Mouse (Mus musculus) intestine, embryonic 15.5 days (tissue): ENCODE data around the gene Jph3. TPM values are rescaled to one million over a fixed set of nuclear protein-coding genes. Genes with fewer than 3 reads are reported as not detected.
A peak's percentile ranks its signal among the peaks of the same experiment; 100 is the strongest.

Source experiments
- ATAC-seq: fragments of 200-750 bp; cut with Nextera tagmentation; 2 replicates; pipeline ENCODE4 v1.8.0; 2017; ENCODE audit warnings: moderate TSS enrichment, moderate library complexity
- H3K27ac ChIP-seq: fragments of 300-500 bp; sonication (generic); 2 replicates; pipeline ENCODE4 v1.5.1; 2015; ENCODE audit warnings: mild to moderate bottlenecking, inconsistent platforms
- H3K27me3 ChIP-seq: fragments of 300-500 bp; sonication (generic); replicated peaks from 2 replicates; pipeline ENCODE4 v1.6.1; 2015; ENCODE audit warnings: inconsistent platforms
- H3K36me3 ChIP-seq: fragments of 300-500 bp; sonication (generic); 2 replicates; pipeline ENCODE4 v1.6.1; 2015; ENCODE audit warnings: inconsistent platforms
- H3K4me1 ChIP-seq: fragments of 300-500 bp; sonication (generic); replicated peaks from 2 replicates; pipeline ENCODE4 v1.6.1; 2015; ENCODE audit warnings: inconsistent platforms
- H3K4me2 ChIP-seq: fragments of 300-500 bp; sonication (generic); replicated peaks from 2 replicates; pipeline ENCODE4 v1.6.1; 2015; ENCODE audit warnings: mild to moderate bottlenecking, inconsistent platforms
- H3K4me3 ChIP-seq: fragments of 300-500 bp; sonication (generic); replicated peaks from 2 replicates; pipeline ENCODE4 v1.5.1; 2015; ENCODE audit warnings: inconsistent platforms
- H3K9ac ChIP-seq: fragments of 300-500 bp; sonication (generic); 2 replicates; pipeline ENCODE4 v1.6.1; 2015; ENCODE audit warnings: inconsistent platforms
- H3K9me3 ChIP-seq: fragments of 300-500 bp; sonication (generic); 2 replicates; pipeline ENCODE4 v1.6.1; 2016; ENCODE audit warnings: inconsistent platforms
- WGBS: fragments of 180-500 bp; shearing (Covaris S2); methylation state at CpG from one replicate; pipeline ENCODE4 v1.1.7; 2015; 5-methylcytosine and 5-hydroxymethylcytosine counted together
- polyA plus RNA-seq: library from polyadenylated mRNA; unstranded; fragments of >200 nt; fragmentation: Nextera tagmentation; extraction: Ambion mirVana; gene quantifications from 2 replicates; pipeline ENCODE4 v1.2.1, GENCODE M21; 2015

Gene Jph3
- polyA plus RNA-seq, 1 experiment from 2014 or later: 4.5 TPM

GRCm38 (mm10) chr8:121731060-121731459 is 1.6 kb downstream of the Jph3 start:
- WGBS: 2% methylated on average over 11 of the region's 11 CpGs
- no peak for ATAC-seq
- Histone ChIP-seq H3K4me2 (peak overlapping the region; percentile 87), H3K36me3 (no peaks in the 10 kb centered on the region), H3K4me1 (peaks cover 11% of the 10 kb centered on the region; the same call in 1 of the 2 replicates), H3K27ac (no peak overlapping the region), H3K9ac (no peak overlapping the region), H3K27me3 (peaks cover 68% of the 10 kb centered on the region), H3K4me3 (peak overlapping the region; percentile 46), H3K9me3 (no peaks in the 10 kb centered on the region)

GRCm38 (mm10) chr8:121731471-121732333 is 2.3 kb downstream of the Jph3 start:
- ATAC-seq: no peak
- no peak overlapping the region for H3K9ac ChIP-seq
- H3K4me3 ChIP-seq: 0 out of 2 replicates have a peak overlapping the region, but pooled peaks have one; percentile 46
- H3K4me1 ChIP-seq: peaks cover 11% of the 10 kb centered on the region; the same call in 1 of the 2 replicates
- H3K4me2 ChIP-seq: peak overlapping the region; percentile 87
- H3K27ac ChIP-seq: no peak overlapping the region
- no peaks in the 10 kb centered on the region for H3K36me3 ChIP-seq
- WGBS: 6% methylated on average over 26 of the region's 26 CpGs
- H3K9me3 ChIP-seq: no peaks in the 10 kb centered on the region
- peaks cover 66% of the 10 kb centered on the region for H3K27me3 ChIP-seq

GRCm38 (mm10) chr8:121732334-121732665 is 2.9 kb downstream of the Jph3 start:
- 58% methylated on average over 4 of the region's 4 CpGs for WGBS
- Histone ChIP-seq H3K27ac (no peak overlapping the region), H3K9me3 (no peaks in the 10 kb centered on the region), H3K27me3 (peaks cover 66% of the 10 kb centered on the region), H3K4me2 (no peak overlapping the region), H3K4me3 (no peak overlapping the region), H3K9ac (no peak overlapping the region), H3K4me1 (peaks cover 11% of the 10 kb centered on the region; the same call in 1 of the 2 replicates), H3K36me3 (no peaks in the 10 kb centered on the region)
- ATAC-seq: no peak

DNA sequence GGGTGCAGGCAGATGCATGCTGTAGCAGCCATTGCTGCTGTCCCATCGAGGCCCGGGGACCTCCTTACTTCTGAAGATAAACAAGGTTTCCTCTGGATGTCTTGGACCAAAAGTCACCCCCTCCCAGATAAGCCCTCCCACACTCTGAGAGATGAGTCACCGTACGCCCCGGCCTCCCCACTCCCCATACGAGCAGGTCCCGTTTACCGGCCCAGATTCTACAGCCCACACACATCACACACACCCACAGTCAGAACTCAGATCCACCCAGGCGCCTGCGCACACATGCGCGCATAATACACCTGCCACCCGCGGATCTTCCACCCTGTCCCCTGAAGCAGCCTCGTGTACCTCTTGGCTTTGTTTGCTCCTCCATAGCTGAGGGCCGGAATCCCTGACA is 4.8 kb downstream of the Jph3 start:
- Histone ChIP-seq H3K4me1 (peaks cover 11% of the 10 kb centered on the region; the same call in 1 of the 2 replicates), H3K9ac (no peak overlapping the region), H3K27ac (no peak overlapping the region), H3K27me3 (peaks cover 53% of the 10 kb centered on the region), H3K4me2 (no peak overlapping the region), H3K36me3 (no peaks in the 10 kb centered on the region), H3K9me3 (no peaks in the 10 kb centered on the region), H3K4me3 (no peak overlapping the region)
- no peak for ATAC-seq
- WGBS: 87% methylated on average over 16 of the region's 16 CpGs

DNA sequence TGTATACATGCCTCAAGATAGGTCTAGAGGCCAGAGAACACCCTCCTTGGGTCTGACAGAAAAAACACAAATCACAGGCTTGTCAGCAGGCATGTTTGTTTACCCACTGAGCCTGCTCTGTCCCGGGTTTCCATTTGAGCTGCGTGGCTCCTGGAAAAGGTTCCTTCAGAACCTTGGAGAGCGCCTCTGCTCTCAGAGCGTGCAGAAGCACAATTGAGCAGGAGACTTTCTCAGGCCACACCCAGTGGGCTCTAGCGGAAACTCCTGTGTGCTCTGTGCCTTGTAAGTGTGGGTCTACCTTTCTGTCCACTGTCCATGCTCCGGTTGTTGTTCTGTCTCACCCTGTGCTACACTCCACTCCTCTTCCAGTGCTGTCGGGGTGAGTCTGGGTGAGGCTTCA is 6.8 kb downstream of the Jph3 start:
- H3K9ac ChIP-seq: no peak overlapping the region
- WGBS: 14% methylated on average over 7 of the region's 7 CpGs
- no peak for ATAC-seq
- H3K27me3 ChIP-seq: peaks cover 33% of the 10 kb centered on the region
- H3K4me3 ChIP-seq: no peak overlapping the region
- H3K9me3 ChIP-seq: no peaks in the 10 kb centered on the region
- no peaks in the 10 kb centered on the region for H3K4me1 ChIP-seq
- H3K27ac ChIP-seq: no peak overlapping the region
- H3K36me3 ChIP-seq: no peaks in the 10 kb centered on the region
- no peak overlapping the region for H3K4me2 ChIP-seq

DNA sequence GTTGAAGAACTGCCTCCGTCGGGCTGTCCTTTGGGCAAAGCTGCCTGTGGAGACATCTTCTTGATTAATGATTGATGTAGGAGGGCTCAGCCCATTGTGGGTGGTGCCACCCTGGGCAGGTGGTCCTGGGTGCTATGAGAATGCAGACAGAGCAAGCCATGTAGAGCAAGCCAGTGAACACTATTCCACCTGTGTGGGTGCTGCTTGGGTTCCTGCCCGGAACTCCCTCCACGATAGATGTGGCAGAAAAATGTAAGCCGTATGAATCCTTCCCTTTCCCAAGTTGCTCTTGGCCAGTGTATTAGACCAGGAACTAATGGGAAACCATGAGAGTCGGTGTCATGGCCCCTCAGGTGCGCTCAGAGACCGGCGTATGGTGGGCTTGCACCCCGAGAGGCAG is 11.3 kb downstream of the Jph3 start:
- Histone ChIP-seq H3K27me3 (peaks cover 4% of the 10 kb centered on the region; the same call in 1 of the 2 replicates), H3K36me3 (no peaks in the 10 kb centered on the region), H3K4me2 (no peak overlapping the region), H3K4me3 (no peak overlapping the region), H3K9ac (no peak overlapping the region), H3K4me1 (no peaks in the 10 kb centered on the region), H3K27ac (no peak overlapping the region), H3K9me3 (no peaks in the 10 kb centered on the region)
- 86% methylated on average over 10 of the region's 10 CpGs for WGBS
- ATAC-seq: no peak

DNA sequence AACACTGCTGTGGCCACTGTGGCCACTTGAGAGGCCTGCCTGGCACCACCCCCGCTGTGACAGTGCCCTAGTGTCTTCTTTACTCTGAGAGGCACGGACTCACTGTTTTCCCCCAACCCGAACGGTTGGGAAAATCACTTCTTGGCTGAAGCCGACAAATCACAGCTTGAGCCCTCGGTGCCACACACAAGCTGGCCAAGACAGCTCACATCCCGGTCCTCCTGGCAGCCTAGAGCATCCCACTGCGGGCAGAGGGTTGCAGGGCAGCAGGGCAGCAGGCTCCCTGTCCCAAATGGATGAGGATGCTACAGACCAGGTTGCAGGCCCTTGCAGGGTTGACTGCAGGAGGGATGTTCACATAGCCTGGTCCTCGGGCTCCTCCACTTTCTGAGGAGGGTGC is 20.1 kb downstream of the Jph3 start:
- no peak for ATAC-seq
- no peak overlapping the region for H3K4me3 ChIP-seq
- 79% methylated on average over 9 of the region's 9 CpGs for WGBS

GRCm38 (mm10) chr8:121750512-121750911 is 21.1 kb downstream of the Jph3 start:
- H3K27ac ChIP-seq: no peak overlapping the region
- H3K4me1 ChIP-seq: no peaks in the 10 kb centered on the region
- peaks cover 18% of the 10 kb centered on the region for H3K27me3 ChIP-seq
- H3K4me3 ChIP-seq: no peak overlapping the region
- H3K9me3 ChIP-seq: no peaks in the 10 kb centered on the region
- WGBS: 40% methylated on average over 3 of the region's 3 CpGs
- no peak overlapping the region for H3K9ac ChIP-seq
- ATAC-seq: no peak
- H3K4me2 ChIP-seq: no peak overlapping the region
- no peaks in the 10 kb centered on the region for H3K36me3 ChIP-seq

More for the DNA sequence above, 20.1 kb downstream of the Jph3 start:
- H3K27me3 ChIP-seq: peaks cover 18% of the 10 kb centered on the region
- no peaks in the 10 kb centered on the region for H3K9me3 ChIP-seq
- H3K4me1 ChIP-seq: no peaks in the 10 kb centered on the region
- no peaks in the 10 kb centered on the region for H3K36me3 ChIP-seq
- no peak overlapping the region for H3K9ac ChIP-seq
- no peak overlapping the region for H3K27ac ChIP-seq
- H3K4me2 ChIP-seq: no peak overlapping the region

- 34% methylated on average over 3 of the region's 3 CpGs for WGBS
- ATAC-seq: no peak
- H3K27me3 ChIP-seq: peaks cover 18% of the 10 kb centered on the region
These were observed 22.0 kb downstream of the Jph3 start for GRCm38 (mm10) chr8:121751407-121751806.

DNA sequence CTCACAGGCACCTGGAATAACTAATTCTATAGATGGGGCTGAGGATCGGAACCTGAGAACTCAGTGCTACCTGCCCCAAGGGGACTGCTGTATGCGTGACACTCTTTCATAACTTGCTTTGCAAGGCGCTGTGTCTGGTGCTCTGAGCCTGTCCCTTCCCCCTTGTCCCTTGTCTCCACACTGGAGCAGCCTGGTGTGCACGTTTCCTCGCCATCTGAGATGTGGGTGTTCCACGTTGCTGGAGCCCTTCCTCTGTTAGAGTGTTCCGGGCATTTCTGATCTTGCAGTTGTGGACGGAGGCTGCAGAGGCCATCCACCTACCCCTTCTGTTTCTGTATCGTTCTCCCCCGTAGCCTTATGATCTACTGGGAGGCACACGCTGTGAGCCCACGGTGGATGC is 29.0 kb downstream of the Jph3 start:
- Histone ChIP-seq H3K36me3 (no peaks in the 10 kb centered on the region), H3K4me3 (no peak overlapping the region), H3K4me1 (no peaks in the 10 kb centered on the region), H3K4me2 (no peak overlapping the region), H3K27me3 (peaks cover 5% of the 10 kb centered on the region; the same call in 1 of the 2 replicates), H3K27ac (no peak overlapping the region), H3K9me3 (no peaks in the 10 kb centered on the region), H3K9ac (no peak overlapping the region)
- 65% methylated on average over 12 of the region's 12 CpGs for WGBS
- no peak for ATAC-seq

More at GRCm38 (mm10) chr8:121751407-121751806, 22.0 kb downstream of the Jph3 start:
- no peaks in the 10 kb centered on the region for H3K4me1 ChIP-seq
- no peak overlapping the region for H3K9ac ChIP-seq
- no peak overlapping the region for H3K4me3 ChIP-seq
- H3K36me3 ChIP-seq: no peaks in the 10 kb centered on the region
- H3K27ac ChIP-seq: no peak overlapping the region
- H3K4me2 ChIP-seq: no peak overlapping the region
- no peaks in the 10 kb centered on the region for H3K9me3 ChIP-seq

- Histone ChIP-seq H3K36me3 (no peaks in the 10 kb centered on the region), H3K27me3 (no peaks in the 10 kb centered on the region), H3K4me3 (no peak overlapping the region), H3K4me2 (no peak overlapping the region), H3K27ac (no peak overlapping the region), H3K9ac (no peak overlapping the region), H3K9me3 (no peaks in the 10 kb centered on the region), H3K4me1 (no peaks in the 10 kb centered on the region)
- WGBS: 77% methylated on average over 7 of the region's 7 CpGs
- no peak for ATAC-seq
These were observed 31.1 kb downstream of the Jph3 start for GRCm38 (mm10) chr8:121760484-121760883.

GRCm38 (mm10) chr8:121761480-121761879 is 32.1 kb downstream of the Jph3 start:
- WGBS: 26% methylated on average over 10 of the region's 10 CpGs
- no peak overlapping the region for H3K4me3 ChIP-seq
- H3K9ac ChIP-seq: no peak overlapping the region
- no peak overlapping the region for H3K4me2 ChIP-seq
- no peaks in the 10 kb centered on the region for H3K27me3 ChIP-seq
- H3K4me1 ChIP-seq: no peaks in the 10 kb centered on the region
- ATAC-seq: no peak
- H3K36me3 ChIP-seq: no peaks in the 10 kb centered on the region
- no peaks in the 10 kb centered on the region for H3K9me3 ChIP-seq
- no peak overlapping the region for H3K27ac ChIP-seq
